Comparison of ENCODE assay signal across 14 mouse cellular contexts in the genomic region with DNA sequence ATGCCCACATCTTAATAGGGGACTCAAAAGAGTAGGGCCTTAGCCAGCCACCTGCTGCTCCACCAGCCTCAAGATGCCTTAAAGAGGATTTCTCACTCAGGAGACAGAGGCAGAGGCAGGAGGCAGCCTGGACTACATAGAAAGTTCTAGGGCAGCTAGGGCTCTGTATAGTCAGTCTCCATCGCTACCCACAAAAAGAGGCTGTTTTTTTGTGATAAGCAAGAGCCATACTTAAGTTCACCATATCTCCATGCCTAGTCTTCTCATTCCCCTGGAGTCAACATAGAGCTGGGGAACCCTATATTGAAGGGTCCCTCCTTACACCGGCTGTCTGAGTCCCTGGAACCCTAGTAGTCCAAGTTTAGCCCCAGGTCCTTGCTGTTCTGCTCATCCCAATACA. TPM values are rescaled to one million over a fixed set of nuclear protein-coding genes. Genes with fewer than 3 reads are reported as not detected.
A peak's percentile ranks its signal among the peaks of the same experiment; 100 is the strongest.
DNase-seq lines count a peak whose midpoint lies in the region; ATAC-seq and TF ChIP-seq lines count a peak whose summit lies in the region.
"Had no signal": no experiment of that assay in that cellular context is flagged by ENCODE, and none has a peak within 500 bp of the region (broad histone marks: within the 10 kb centered on the region; RNA-seq: fewer than 3 reads in every experiment).

No protein-coding gene starts in this region.

- peaks cover 26% of the 10 kb centered on the region for H3K4me1 ChIP-seq in bone marrow, adult 2 months (ENCODE audit: control insufficient read depth, insufficient read depth, low read length)
- H3K4me1 ChIP-seq in intestine, postnatal 0 days (replicated peaks; ENCODE audit: control insufficient read depth, insufficient read depth, low read length), result peaks cover 17% of the 10 kb centered on the region
- peaks cover 64% of the 10 kb centered on the region for H3K4me1 ChIP-seq in liver, postnatal 0 days (ENCODE audit: insufficient read depth)
- H3K4me1 ChIP-seq in hindbrain, embryonic 12.5 days, result peaks cover 65% of the 10 kb centered on the region

- peaks cover 20% of the 10 kb centered on the region; the same call in 1 of the 2 replicates for H3K36me3 ChIP-seq in intestine, postnatal 0 days (ENCODE audit: control insufficient read depth, insufficient read depth)
- H3K36me3 ChIP-seq in liver, postnatal 0 days (replicated peaks; ENCODE audit: insufficient read depth, low read length), result peaks cover 19% of the 10 kb centered on the region
- H3K36me3 ChIP-seq in hindbrain, embryonic 12.5 days, result peaks cover 30% of the 10 kb centered on the region

- H3K9me3 ChIP-seq in intestine, postnatal 0 days (ENCODE audit: control insufficient read depth), result no peaks in the 10 kb centered on the region
- no peaks in the 10 kb centered on the region for H3K9me3 ChIP-seq in liver, postnatal 0 days (ENCODE audit: low read length)
- no peaks in the 10 kb centered on the region for H3K9me3 ChIP-seq in hindbrain, embryonic 12.5 days (replicated peaks)
- H3K9me3 ChIP-seq: hindbrain, embryonic 10.5 days; limb, embryonic 15.5 days; stomach, embryonic 15.5 days had no signal

- no peak for TF ChIP-seq CTCF in gastrocnemius, adult 2 months (IDR thresholded peaks at IDR 0.05)
- no peak for TF ChIP-seq CTCF in bone marrow, adult 2 months (IDR thresholded peaks at IDR 0.05; ENCODE audit: control insufficient read depth, insufficient read depth, low read length)
- TF ChIP-seq CTCF in intestine, postnatal 0 days (IDR thresholded peaks at IDR 0.05; ENCODE audit: low read depth), result no peak
- no peak for TF ChIP-seq CTCF in liver, postnatal 0 days (IDR thresholded peaks at IDR 0.05; ENCODE audit: low read depth)

- H3K27ac ChIP-seq in gastrocnemius, adult 2 months, result peak overlapping the region; percentile 94
- H3K27ac ChIP-seq in bone marrow, adult 2 months (ENCODE audit: control insufficient read depth, insufficient read depth, low read depth, low read length, poor library complexity), result peak overlapping the region; percentile 55
- peak overlapping the region; percentile 68; the same call in 1 of the 2 replicates for H3K27ac ChIP-seq in intestine, postnatal 0 days (ENCODE audit: low read depth, low read length)
- peak overlapping the region; percentile 72 for H3K27ac ChIP-seq in liver, postnatal 0 days (ENCODE audit: low read depth)
- no peak overlapping the region for H3K27ac ChIP-seq in hindbrain, embryonic 12.5 days
- H3K27ac ChIP-seq: stomach, embryonic 15.5 days had no signal

- no peak for DNase-seq in gastrocnemius, adult 2 months
- no peak for DNase-seq in gastrocnemius, adult 18-20 months (ENCODE audit: low spot score)
- DNase-seq in liver, postnatal 0 days, result no peak
- no peak for DNase-seq in lung, adult 18-20 months
- DNase-seq in natural killer cell, adult 2 months (ENCODE audit: low spot score in 2 of 2), result no peak
- DNase-seq: cerebellum, adult 9-10 months; right cerebral cortex, adult 18-20 months had no signal

- peak overlapping the region; percentile 9; the same call in 1 of the 2 replicates for H3K4me3 ChIP-seq in gastrocnemius, adult 2 months
- no peak overlapping the region for H3K4me3 ChIP-seq in bone marrow, adult 2 months (replicated peaks; ENCODE audit: control insufficient read depth, low read depth, low read length)
- H3K4me3 ChIP-seq in intestine, postnatal 0 days (ENCODE audit: low read depth, low read length), result no peak overlapping the region
- H3K4me3 ChIP-seq in liver, postnatal 0 days (ENCODE audit: low read depth, low read length), result no peak overlapping the region
- H3K4me3 ChIP-seq in hindbrain, embryonic 12.5 days, result no peak overlapping the region
- H3K4me3 ChIP-seq: hindbrain, embryonic 10.5 days; limb, embryonic 15.5 days; stomach, embryonic 15.5 days had no signal

- TF ChIP-seq EP300 in liver, postnatal 0 days (IDR thresholded peaks at IDR 0.05; ENCODE audit: low read depth), result no peak; the same call in 1 of the 2 replicates

- H3K27me3 ChIP-seq in intestine, postnatal 0 days (replicated peaks; ENCODE audit: control insufficient read depth, insufficient read depth, low read length), result no peaks in the 10 kb centered on the region
- no peaks in the 10 kb centered on the region for H3K27me3 ChIP-seq in liver, postnatal 0 days (ENCODE audit: insufficient read depth, low read length)
- H3K27me3 ChIP-seq in hindbrain, embryonic 12.5 days, result no peaks in the 10 kb centered on the region
- H3K27me3 ChIP-seq: limb, embryonic 15.5 days; stomach, embryonic 15.5 days had no signal

- intact Hi-C loops in gastrocnemius, adult 2 months (cut with DNase I), result no loop called here

- H3K9ac ChIP-seq in intestine, postnatal 0 days (ENCODE audit: low read depth, low read length), result no peak overlapping the region
- no peak overlapping the region; the same call in 1 of the 2 replicates for H3K9ac ChIP-seq in liver, postnatal 0 days (replicated peaks)
- H3K9ac ChIP-seq in hindbrain, embryonic 12.5 days, result no peak overlapping the region
- H3K9ac ChIP-seq: stomach, embryonic 15.5 days had no signal

- no peak for TF ChIP-seq POLR2A in bone marrow, adult 2 months (IDR thresholded peaks at IDR 0.05; ENCODE audit: borderline replicate concordance, control insufficient read depth, low read depth, low read length)

- H3K4me2 ChIP-seq in intestine, postnatal 0 days (replicated peaks; ENCODE audit: low read depth), result no peak overlapping the region
- peak overlapping the region; percentile 54 for H3K4me2 ChIP-seq in liver, postnatal 0 days (ENCODE audit: low read depth, low read length)
- no peak overlapping the region for H3K4me2 ChIP-seq in hindbrain, embryonic 12.5 days (replicated peaks)
- H3K4me2 ChIP-seq: limb, embryonic 15.5 days; stomach, embryonic 15.5 days had no signal

- 56% methylated on average over 2 of the region's 2 CpGs for WGBS in bone marrow, adult 2 months
- 82% methylated on average over 2 of the region's 2 CpGs for WGBS in intestine, postnatal 0 days
- 50% methylated on average over 2 of the region's 2 CpGs for WGBS in liver, postnatal 0 days (ENCODE audit: insufficient replicate concordance)
- WGBS in hindbrain, embryonic 12.5 days, result 100% methylated on average over 2 of the region's 2 CpGs

- ATAC-seq in intestine, postnatal 0 days, result no peak
- ATAC-seq in liver, postnatal 0 days, result no peak
- ATAC-seq in hindbrain, embryonic 12.5 days (ENCODE audit: low FRiP score), result no peak
- ATAC-seq: inflammation-experienced regulatory T-cells, adult 6 months had no signal

RNA-seq across cellular contexts. Expression of gene Brd3os, which starts 28.4 kb away (rescaled TPM):
- 1 to 10 TPM in 1 of 2 experiments, under 1 TPM in 1; 0.61 to 1.0 TPM for total RNA-seq in gastrocnemius, adult 2 months (2021)
- 1 to 10 TPM in 1 of 2 experiments, under 1 TPM in 1; 0.57 to 1.8 TPM for total RNA-seq in gastrocnemius, adult 18-20 months (2021)
- 0.68 and 1.3 TPM in 2 replicates for polyA plus RNA-seq in bone marrow, adult 2 months (2011; ENCODE audit: insufficient read depth, insufficient read length, low replicate concordance, missing spikeins)
- 1.5 and 1.8 TPM in 2 replicates for polyA plus RNA-seq in intestine, postnatal 0 days (2015; fragmentation: Nextera tagmentation; extraction: Ambion mirVana)
- 0.25 and 0.35 TPM in 2 replicates for polyA plus RNA-seq in liver, postnatal 0 days (2015; fragmentation: Nextera tagmentation; extraction: Ambion mirVana)
- 18.9 and 19.3 TPM in 2 replicates for polyA plus RNA-seq in hindbrain, embryonic 12.5 days (2016; fragmentation: Nextera tagmentation; extraction: Ambion mirVana)
- polyA plus RNA-seq: inflammation-experienced regulatory T-cells, adult 6 months had no signal

RNA-seq across cellular contexts. Expression of gene Brd3, which starts 36.9 kb away (rescaled TPM):
- total RNA-seq in gastrocnemius, adult 2 months (2021), result 10 to 100 TPM; 20.8 to 32.2 TPM
- 10 to 100 TPM; 21.8 to 23.0 TPM for total RNA-seq in gastrocnemius, adult 18-20 months (2021)
- polyA plus RNA-seq in bone marrow, adult 2 months (2011; ENCODE audit: insufficient read depth, insufficient read length, low replicate concordance, missing spikeins), result 19.3 and 33.0 TPM in 2 replicates
- polyA plus RNA-seq in intestine, postnatal 0 days (2015; fragmentation: Nextera tagmentation; extraction: Ambion mirVana), result 49.8 and 50.2 TPM in 2 replicates
- 26.2 and 29.7 TPM in 2 replicates for polyA plus RNA-seq in liver, postnatal 0 days (2015; fragmentation: Nextera tagmentation; extraction: Ambion mirVana)
- polyA plus RNA-seq in hindbrain, embryonic 12.5 days (2016; fragmentation: Nextera tagmentation; extraction: Ambion mirVana), result 134 and 141 TPM in 2 replicates

RNA-seq across cellular contexts. Expression of gene Vav2, which starts 43.7 kb away (rescaled TPM):
- total RNA-seq in gastrocnemius, adult 2 months (2021), result 1 to 10 TPM; 2.0 to 4.3 TPM
- 1 to 10 TPM; 1.9 to 3.1 TPM for total RNA-seq in gastrocnemius, adult 18-20 months (2021)
- 11.0 and 18.8 TPM in 2 replicates for polyA plus RNA-seq in bone marrow, adult 2 months (2011; ENCODE audit: insufficient read depth, insufficient read length, low replicate concordance, missing spikeins)
- 5.4 and 6.8 TPM in 2 replicates for polyA plus RNA-seq in intestine, postnatal 0 days (2015; fragmentation: Nextera tagmentation; extraction: Ambion mirVana)
- 5.4 and 6.3 TPM in 2 replicates for polyA plus RNA-seq in liver, postnatal 0 days (2015; fragmentation: Nextera tagmentation; extraction: Ambion mirVana)
- 23.0 and 23.6 TPM in 2 replicates for polyA plus RNA-seq in hindbrain, embryonic 12.5 days (2016; fragmentation: Nextera tagmentation; extraction: Ambion mirVana)

RNA-seq across cellular contexts. Expression of gene Wdr5, which starts 44.4 kb away (rescaled TPM):
- total RNA-seq in gastrocnemius, adult 2 months (2021), result 10 to 100 TPM; 18.8 to 21.3 TPM
- total RNA-seq in gastrocnemius, adult 18-20 months (2021), result 10 to 100 TPM; 16.8 to 18.1 TPM
- 30.2 and 41.6 TPM in 2 replicates for polyA plus RNA-seq in bone marrow, adult 2 months (2011; ENCODE audit: insufficient read depth, insufficient read length, low replicate concordance, missing spikeins)
- 15.6 and 16.2 TPM in 2 replicates for polyA plus RNA-seq in intestine, postnatal 0 days (2015; fragmentation: Nextera tagmentation; extraction: Ambion mirVana)
- polyA plus RNA-seq in liver, postnatal 0 days (2015; fragmentation: Nextera tagmentation; extraction: Ambion mirVana), result 14.6 and 16.6 TPM in 2 replicates
- polyA plus RNA-seq in hindbrain, embryonic 12.5 days (2016; fragmentation: Nextera tagmentation; extraction: Ambion mirVana), result 51.4 and 55.3 TPM in 2 replicates
